Mouse (Mus musculus): ENCODE results near the gene Itga9. TPM values are rescaled to one million over a fixed set of nuclear protein-coding genes. Genes with fewer than 3 reads are reported as not detected.

The Itga9 gene
- total RNA-seq, 2 experiments from 2014 or later, result 3.6 to 4.7 TPM

DNA sequence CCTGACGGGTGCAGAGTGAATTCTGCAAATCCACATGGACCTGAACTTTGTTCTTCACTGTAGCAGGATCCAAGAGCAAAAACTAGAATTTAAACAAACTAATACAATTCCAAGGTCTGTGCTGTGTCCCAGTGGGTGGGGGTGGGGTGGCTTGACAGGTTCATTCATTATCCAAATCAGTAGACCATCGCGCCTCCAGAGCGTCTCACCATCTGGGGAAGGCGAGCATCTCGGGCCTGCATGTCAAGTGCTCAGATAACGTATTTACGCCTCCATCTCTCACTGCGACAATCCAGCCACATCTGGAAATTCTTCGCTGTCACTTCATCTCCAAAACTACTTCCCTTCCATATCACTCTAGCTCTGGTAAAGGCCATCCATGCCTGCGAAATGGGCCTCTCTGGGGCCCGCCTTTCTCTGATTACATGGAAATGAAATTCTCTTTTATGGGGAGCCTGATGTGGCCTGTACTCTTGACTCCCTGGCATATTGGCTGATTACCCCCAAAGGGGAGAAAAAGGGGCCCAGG, 254.2 kb downstream of the Itga9 start:
- TF ChIP-seq CTCF (conservative IDR thresholded peaks at IDR 0.05), result no peak
- DNase-seq (ENCODE audit: low spot score in 2 of 2), result no peak
- Histone ChIP-seq H3K4me3 (no peak overlapping the region), H3K27ac (no peak overlapping the region)

DNA sequence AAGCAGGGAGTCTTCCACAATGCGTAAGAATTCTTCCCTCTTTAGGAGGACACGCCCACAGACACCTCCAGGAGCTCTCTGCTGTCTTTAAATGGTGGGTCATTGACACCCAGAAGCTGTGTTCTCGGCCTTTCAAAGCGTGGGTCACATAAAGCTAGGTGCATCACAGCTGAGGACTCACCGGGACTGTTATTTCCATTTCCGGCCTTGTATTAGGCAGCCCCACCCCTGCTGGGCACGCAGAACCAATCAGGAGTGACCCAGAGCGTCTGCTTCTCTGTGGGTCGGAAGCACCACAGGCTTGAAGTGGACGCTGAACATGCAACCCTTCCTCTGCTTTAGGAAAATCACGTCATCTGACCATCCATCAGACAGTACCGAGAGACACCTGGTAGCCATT, 255.7 kb downstream of the Itga9 start:
- Histone ChIP-seq H3K4me3 (no peak overlapping the region), H3K27ac (no peak overlapping the region)
- TF ChIP-seq CTCF (conservative IDR thresholded peaks at IDR 0.05), result no peak
- DNase-seq (ENCODE audit: low spot score in 2 of 2), result no peak

DNA sequence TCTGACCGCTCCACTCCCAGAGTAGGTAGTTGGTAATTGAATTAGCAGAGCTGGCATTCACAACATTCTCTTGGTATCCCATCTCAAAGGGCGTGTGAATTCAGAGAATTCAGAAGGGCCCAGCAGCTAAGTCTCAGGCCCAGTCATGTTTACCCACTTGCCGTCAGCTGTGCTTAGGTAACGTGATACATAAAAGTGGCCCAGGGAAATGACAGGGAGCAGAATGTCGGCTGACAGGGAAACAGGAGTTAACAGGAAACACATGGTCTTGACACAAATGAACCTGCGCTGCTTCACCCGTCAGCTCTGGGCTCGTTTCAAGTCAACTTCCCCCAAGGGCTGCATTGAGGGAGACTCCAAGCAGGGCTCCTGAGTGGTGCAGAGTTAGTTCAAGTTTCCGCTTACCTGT, 256.4 kb downstream of the Itga9 start:
- Histone ChIP-seq H3K4me3 (no peak overlapping the region), H3K27ac (no peak overlapping the region)
- no peak for TF ChIP-seq CTCF (conservative IDR thresholded peaks at IDR 0.05)

DNA sequence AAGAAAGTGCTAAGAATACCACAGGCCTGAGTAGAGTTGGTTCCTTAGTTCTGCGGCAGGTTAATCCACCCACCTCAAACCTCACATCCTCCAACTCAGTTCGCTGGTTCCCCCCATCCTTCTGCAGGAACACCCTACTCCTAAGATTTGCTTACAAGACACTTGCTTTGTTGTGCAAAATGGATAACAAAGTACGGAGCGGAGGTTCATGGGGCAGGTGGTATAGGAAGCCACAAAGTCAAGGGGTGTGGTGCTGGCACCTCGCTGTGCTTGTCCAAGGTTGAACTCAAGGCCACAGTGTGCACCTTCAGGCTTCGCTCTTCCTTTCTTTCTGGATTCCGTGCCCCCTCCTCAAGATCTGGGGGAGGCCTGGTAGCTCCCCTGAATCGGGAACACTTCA, 257.0 kb downstream of the Itga9 start:
- DNase-seq (ENCODE audit: low spot score in 2 of 2), result no peak
- no peak for TF ChIP-seq CTCF (conservative IDR thresholded peaks at IDR 0.05)
- Histone ChIP-seq H3K27ac (no peak overlapping the region), H3K4me3 (no peak overlapping the region)

More for the DNA sequence above, 256.4 kb downstream of the Itga9 start:
- DNase-seq (ENCODE audit: low spot score in 2 of 2), result no peak

DNA sequence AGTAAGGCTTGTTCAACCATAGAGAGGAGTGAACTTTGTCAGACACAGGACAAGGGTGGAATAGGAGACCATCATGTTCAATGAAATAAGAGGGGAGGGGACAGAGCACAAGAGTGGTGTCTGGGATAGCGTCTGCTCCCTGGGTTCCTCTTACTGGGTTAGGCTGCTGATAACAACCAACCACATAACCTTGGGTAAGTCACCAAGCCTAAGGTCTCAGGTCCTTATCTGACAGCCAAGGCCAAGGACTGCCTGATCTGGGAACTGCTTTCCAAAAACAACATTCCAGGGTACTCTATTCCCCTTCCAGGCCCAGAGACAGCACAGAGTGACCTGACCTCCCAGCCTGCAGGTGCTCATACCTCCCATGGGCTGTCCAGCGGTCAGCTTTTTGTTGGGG, 260.5 kb downstream of the Itga9 start:
- TF ChIP-seq CTCF (conservative IDR thresholded peaks at IDR 0.05), result no peak

DNA sequence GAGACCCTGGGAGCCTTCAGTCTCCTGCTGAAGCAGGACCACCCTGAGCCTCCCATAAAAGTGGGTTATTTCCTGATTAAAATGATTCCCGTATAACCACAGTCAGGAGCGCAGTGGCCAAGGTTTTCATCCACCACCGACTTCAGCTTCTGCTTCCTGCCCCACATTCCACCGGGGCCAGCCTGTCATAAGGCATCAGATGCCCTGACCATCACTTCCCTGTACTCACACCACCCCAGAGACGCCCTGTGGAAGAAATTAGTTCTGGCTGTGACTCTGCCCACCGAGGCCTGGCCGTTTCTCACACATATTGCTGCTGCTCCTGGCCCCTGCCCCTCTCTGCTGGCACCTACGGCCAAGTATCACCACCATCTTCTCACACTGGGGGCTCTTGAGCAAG, 261.4 kb downstream of the Itga9 start:
- H3K27ac ChIP-seq, result no peak overlapping the region
- no peak for DNase-seq (ENCODE audit: low spot score in 2 of 2)

More for the DNA sequence above, 260.5 kb downstream of the Itga9 start:
- Histone ChIP-seq H3K27ac (no peak overlapping the region), H3K4me3 (no peak overlapping the region)
- no peak for DNase-seq (ENCODE audit: low spot score in 2 of 2)

DNA sequence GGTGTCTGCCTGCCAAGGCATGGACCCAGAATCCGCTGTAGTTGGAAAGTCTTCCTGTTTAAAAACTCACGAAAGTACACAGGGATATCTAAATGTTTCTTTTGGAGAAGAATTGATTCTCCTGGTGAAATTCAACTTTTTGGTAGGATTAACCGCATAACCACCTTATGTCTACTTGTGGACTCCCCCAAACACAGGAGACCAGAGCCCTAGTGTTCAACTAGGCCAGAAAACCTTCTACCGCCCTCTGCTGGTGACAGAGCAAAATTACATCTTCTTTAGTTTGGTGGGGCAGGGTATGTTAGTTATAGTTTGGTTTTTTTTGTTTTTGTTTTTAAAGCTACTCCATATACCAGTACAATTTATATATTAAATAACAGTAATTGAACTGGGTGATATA, 264.6 kb downstream of the Itga9 start:
- Histone ChIP-seq H3K4me3 (no peak overlapping the region), H3K27ac (no peak overlapping the region)
- peak; percentile 26 to 73 for DNase-seq (ENCODE audit: low spot score in 2 of 2)
- TF ChIP-seq CTCF (conservative IDR thresholded peaks at IDR 0.05), result peak; percentile 92

More for the DNA sequence above, 261.4 kb downstream of the Itga9 start:
- no peak for TF ChIP-seq CTCF (conservative IDR thresholded peaks at IDR 0.05)
- no peak overlapping the region for H3K4me3 ChIP-seq

DNA sequence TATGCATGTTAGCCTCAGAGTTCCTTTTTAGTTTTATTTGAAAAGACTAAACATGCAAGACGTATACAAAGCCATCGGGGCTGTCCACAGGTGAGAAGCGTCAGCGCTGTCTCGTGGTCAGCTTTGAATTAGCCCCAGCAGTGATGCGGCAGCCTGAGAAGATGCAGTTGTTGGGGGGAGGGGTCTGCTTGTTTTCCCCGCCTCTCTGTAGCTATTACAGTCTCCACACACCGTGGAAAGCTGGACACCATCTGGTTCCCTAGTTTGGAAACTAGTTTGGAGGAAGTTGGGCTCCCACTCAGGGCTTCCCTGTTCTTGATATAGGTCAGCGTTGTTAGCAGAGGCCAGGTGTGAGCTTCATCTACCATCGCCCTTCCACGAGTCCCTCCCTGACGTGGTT, 266.5 kb downstream of the Itga9 start:
- DNase-seq (ENCODE audit: low spot score in 2 of 2), result no peak
- TF ChIP-seq CTCF (conservative IDR thresholded peaks at IDR 0.05), result no peak
- Histone ChIP-seq H3K27ac (no peak overlapping the region), H3K4me3 (no peak overlapping the region)

DNA sequence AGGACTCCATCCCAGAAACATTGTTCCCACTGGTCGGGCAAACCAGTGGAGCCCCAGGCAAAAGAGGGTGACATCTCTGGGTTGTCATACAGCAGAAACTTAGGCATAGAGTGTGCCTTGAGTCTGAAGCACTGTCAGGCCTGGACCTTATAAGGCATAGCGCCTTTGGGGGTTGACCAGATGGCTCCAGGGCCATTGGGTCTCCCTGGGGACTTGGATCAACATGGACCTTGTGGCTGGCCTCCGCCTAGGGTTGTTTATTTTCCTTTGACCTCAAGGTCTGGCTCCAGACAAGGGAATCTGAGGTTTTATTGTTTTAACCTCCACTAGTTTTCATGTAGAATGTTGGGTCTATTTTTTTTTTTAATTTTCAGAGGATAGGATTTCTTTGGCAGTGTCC, 267.1 kb downstream of the Itga9 start:
- H3K27ac ChIP-seq, result no peak overlapping the region
- no peak overlapping the region for H3K4me3 ChIP-seq
- no peak for TF ChIP-seq CTCF (conservative IDR thresholded peaks at IDR 0.05)
- no peak for DNase-seq (ENCODE audit: low spot score in 2 of 2)

DNA sequence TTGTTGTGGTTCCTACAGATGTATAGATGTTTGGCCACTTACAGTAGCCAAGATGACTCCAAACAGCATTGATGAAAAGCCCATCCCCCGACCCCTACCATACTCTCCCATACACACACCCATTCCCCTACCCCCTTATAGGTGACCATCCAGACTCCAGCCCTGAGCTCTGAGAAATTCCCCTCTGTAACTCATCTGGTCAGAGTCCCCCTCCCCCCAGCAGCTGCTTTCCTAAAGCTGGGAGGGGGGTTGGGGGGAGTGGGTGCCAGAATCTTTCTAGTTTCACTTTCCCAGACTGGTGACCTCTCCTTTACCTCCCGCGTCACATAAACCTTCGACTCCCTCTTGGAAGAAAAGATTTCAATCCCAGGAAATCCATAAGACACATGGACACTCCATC, 269.2 kb downstream of the Itga9 start:
- TF ChIP-seq CTCF (conservative IDR thresholded peaks at IDR 0.05), result no peak
- Histone ChIP-seq H3K27ac (no peak overlapping the region), H3K4me3 (no peak overlapping the region)
- DNase-seq (ENCODE audit: low spot score in 2 of 2), result no peak

DNA sequence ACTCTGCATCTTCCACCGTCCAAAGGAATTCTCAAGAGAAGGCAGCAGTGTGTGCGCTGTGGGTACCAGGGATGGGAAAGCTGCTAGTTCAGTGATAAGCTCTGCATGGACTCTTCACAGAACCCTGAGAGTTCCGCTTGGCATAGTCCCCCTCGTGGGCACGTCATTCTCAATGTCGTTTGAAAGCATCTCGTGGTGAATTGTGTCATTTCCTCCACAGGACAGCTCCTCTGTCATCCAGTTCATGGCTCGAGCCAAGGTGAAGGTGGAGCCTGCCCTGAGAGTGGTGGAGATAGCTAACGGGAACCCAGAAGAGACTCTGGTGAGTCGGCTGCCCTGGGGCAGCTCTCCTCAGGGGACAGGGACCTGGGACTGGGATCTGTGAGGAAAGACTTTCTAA, 270.4 kb downstream of the Itga9 start:
- no peak overlapping the region for H3K4me3 ChIP-seq
- no peak for TF ChIP-seq CTCF (conservative IDR thresholded peaks at IDR 0.05)
- H3K27ac ChIP-seq, result no peak overlapping the region
- DNase-seq (ENCODE audit: low spot score in 2 of 2), result no peak

DNA sequence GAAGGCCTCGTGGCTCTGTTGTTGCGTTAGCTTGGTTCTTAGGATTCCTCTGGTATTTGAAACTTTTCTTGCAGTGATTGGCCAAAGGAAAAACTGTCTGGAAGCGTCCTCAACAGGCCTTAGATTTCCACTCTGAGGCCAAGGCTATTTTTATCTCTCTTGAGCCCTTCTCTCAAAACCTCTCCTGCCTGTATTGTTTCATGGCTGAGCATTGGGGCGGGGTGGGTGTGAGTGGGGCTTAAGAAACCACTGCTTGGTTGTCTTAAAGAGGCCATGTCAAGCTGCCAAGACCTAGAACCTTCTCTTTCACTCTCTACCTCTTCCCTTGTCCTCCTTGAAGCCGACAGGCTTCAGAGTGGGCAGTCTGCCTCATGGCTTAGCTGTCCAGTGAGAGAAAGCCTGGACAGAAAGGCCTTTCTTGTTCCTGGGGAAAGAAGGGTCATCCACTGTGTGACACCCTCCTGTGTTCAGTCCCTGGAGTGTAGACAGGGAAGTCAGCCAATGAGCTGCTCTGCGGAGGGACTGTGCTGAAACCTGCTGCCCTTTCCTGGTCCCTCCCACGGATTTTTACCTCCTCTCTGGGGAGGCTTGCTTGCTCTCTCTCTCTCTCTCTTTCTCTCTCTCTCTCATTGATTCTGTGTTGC, 271.0 kb downstream of the Itga9 start:
- TF ChIP-seq CTCF (conservative IDR thresholded peaks at IDR 0.05), result no peak
- no peak overlapping the region for H3K4me3 ChIP-seq
- DNase-seq (ENCODE audit: low spot score in 2 of 2), result no peak
- no peak overlapping the region for H3K27ac ChIP-seq

DNA sequence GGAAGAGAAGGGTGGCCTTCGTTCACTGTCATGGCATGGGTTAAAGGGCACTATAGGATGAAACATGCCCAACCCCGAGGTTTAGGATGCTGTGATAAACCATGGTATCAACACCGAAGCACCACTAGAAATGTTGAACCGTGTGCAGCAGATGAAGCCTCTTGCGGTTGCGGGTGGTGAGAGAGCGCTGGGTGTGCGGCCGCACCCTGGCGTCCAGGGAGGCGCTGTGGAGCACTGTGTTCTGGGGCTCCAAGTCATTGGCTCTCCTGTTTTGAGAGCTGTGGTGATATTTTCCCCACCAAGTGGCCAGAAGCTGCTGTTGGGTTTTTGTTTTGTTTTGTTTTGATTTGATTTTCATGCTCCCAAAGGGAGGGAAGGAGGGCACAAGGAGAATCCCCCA, 272.1 kb downstream of the Itga9 start:
- TF ChIP-seq CTCF (conservative IDR thresholded peaks at IDR 0.05), result no peak
- Histone ChIP-seq H3K27ac (no peak overlapping the region), H3K4me3 (no peak overlapping the region)
- DNase-seq (ENCODE audit: low spot score in 2 of 2), result no peak

DNA sequence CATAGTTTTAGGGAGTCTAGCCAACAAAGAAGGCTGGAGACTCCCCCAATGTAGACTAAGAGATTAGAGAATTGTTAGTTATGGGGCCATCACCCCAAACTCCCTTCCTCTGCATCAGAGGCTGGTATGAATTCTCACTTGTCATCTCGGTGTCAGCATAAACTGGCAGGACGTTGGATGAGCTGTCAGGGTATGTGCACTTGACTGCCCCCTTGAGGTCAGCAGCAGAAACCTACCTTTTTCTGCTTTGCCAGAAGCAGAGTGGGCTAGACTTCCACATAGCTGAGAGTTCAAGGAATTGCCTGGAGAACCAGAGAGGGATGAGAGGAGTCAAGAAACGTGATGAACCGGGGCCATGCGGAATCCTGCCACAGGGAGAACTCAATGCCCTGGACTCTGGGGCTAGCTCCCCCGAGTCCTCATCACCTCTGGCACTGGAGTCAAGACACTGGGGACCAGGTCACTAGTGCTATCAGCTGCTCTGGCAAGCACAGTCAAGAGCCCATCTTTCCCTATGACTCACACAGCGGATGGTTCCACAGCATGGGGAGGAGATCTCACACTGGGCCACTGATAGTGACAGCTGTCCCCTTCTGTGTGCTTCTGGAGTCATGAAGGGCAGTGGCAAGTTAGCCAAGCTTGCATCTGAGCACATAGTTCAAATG, 274.9 kb downstream of the Itga9 start:
- TF ChIP-seq CTCF (conservative IDR thresholded peaks at IDR 0.05), result peak; percentile 79
- no peak for DNase-seq (ENCODE audit: low spot score in 2 of 2)

More for the DNA sequence above, 274.9 kb downstream of the Itga9 start:
- H3K4me3 ChIP-seq, result no peak overlapping the region
- no peak overlapping the region for H3K27ac ChIP-seq

All from layer of hippocampus, adult 2 months (tissue).